In the genomic region with DNA sequence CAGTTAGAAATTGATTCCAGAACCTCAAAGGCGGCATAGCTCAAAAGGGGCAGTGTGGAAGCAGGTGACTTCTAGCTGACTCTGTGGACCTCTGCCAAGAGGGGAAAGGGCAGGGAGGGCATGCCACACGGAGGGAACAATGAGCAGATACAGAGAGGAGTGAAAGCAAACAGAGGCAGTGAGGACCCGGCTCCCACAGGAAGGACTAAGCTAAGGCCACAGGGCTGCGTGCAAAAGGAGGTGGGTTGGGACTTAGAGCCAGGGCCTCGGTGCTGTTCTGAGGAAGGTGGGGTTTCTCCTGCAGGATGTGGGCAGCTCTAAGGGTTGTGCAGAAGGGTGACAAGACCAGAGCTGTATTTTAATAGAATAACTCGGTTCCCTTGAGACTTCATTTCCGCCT, we compare ENCODE assay signal across 9 mouse cellular contexts. TPM values are rescaled to one million over a fixed set of nuclear protein-coding genes. Genes with fewer than 3 reads are reported as not detected.
DNase-seq lines count a peak whose midpoint lies in the region; ATAC-seq and TF ChIP-seq lines count a peak whose summit lies in the region.
"Had no signal": no experiment of that assay in that cellular context is flagged by ENCODE, and none has a peak within 500 bp of the region (broad histone marks: within the 10 kb centered on the region; RNA-seq: fewer than 3 reads in every experiment).

No protein-coding gene starts in this region.

- H3K9me3 ChIP-seq in lung, embryonic 16.5 days (ENCODE audit: control insufficient read depth, low read length): no peaks in the 10 kb centered on the region
- H3K9me3 ChIP-seq in limb, embryonic 10.5 days (replicated peaks): no peaks in the 10 kb centered on the region
- H3K9me3 ChIP-seq in stomach, embryonic 14.5 days (ENCODE audit: control insufficient read depth, low read depth, low read length): no peaks in the 10 kb centered on the region
- H3K9me3 ChIP-seq in forebrain, embryonic 16.5 days (ENCODE audit: control insufficient read depth, low read length): no peaks in the 10 kb centered on the region
- H3K9me3 ChIP-seq in forebrain, postnatal 0 days (ENCODE audit: low read length): no peaks in the 10 kb centered on the region
- H3K9me3 ChIP-seq: embryonic facial prominence, embryonic 13.5 days had no signal

- 0 out of 2 replicates have a peak overlapping the region, but pooled peaks have one; percentile 15 for H3K27ac ChIP-seq in lung, embryonic 16.5 days (ENCODE audit: low read length)
- 0 out of 2 replicates have a peak overlapping the region, but pooled peaks have one; percentile 46 for H3K27ac ChIP-seq in limb, embryonic 10.5 days
- H3K27ac ChIP-seq in stomach, embryonic 14.5 days (ENCODE audit: low read length): no peak overlapping the region
- no peak overlapping the region for H3K27ac ChIP-seq in forebrain, embryonic 16.5 days (ENCODE audit: low read length)
- no peak overlapping the region for H3K27ac ChIP-seq in forebrain, postnatal 0 days (ENCODE audit: low read depth, low read length)
- H3K27ac ChIP-seq: embryonic facial prominence, embryonic 13.5 days had no signal

- no peaks in the 10 kb centered on the region for H3K27me3 ChIP-seq in lung, embryonic 16.5 days (ENCODE audit: control insufficient read depth, insufficient read depth, low read depth, low read length)
- H3K27me3 ChIP-seq in limb, embryonic 10.5 days (ENCODE audit: low read depth, poor library complexity, severe bottlenecking): no peaks in the 10 kb centered on the region
- no peaks in the 10 kb centered on the region for H3K27me3 ChIP-seq in stomach, embryonic 14.5 days (ENCODE audit: control insufficient read depth, insufficient read depth, low read length)
- H3K27me3 ChIP-seq in forebrain, embryonic 16.5 days (replicated peaks; ENCODE audit: control insufficient read depth, insufficient read depth, low read length): no peaks in the 10 kb centered on the region
- no peaks in the 10 kb centered on the region for H3K27me3 ChIP-seq in forebrain, postnatal 0 days (ENCODE audit: insufficient read depth, low read length)
- H3K27me3 ChIP-seq: embryonic facial prominence, embryonic 13.5 days had no signal

- no peaks in the 10 kb centered on the region; the same call in 1 of the 2 replicates for H3K36me3 ChIP-seq in lung, embryonic 16.5 days (ENCODE audit: control insufficient read depth, insufficient read depth, low read length)
- H3K36me3 ChIP-seq in limb, embryonic 10.5 days: 0 out of 2 replicates have a peak, but pooled peaks cover under 1% of the 10 kb centered on the region
- H3K36me3 ChIP-seq in stomach, embryonic 14.5 days (ENCODE audit: control insufficient read depth, insufficient read depth, low read length): no peaks in the 10 kb centered on the region; the same call in 1 of the 2 replicates
- H3K36me3 ChIP-seq in forebrain, embryonic 16.5 days (ENCODE audit: control insufficient read depth, insufficient read depth): no peaks in the 10 kb centered on the region
- no peaks in the 10 kb centered on the region for H3K36me3 ChIP-seq in forebrain, postnatal 0 days (ENCODE audit: insufficient read depth)
- H3K36me3 ChIP-seq: embryonic facial prominence, embryonic 13.5 days had no signal

- TF ChIP-seq CTCF in forebrain, postnatal 0 days (IDR thresholded peaks at IDR 0.05; ENCODE audit: low read depth): no peak

- no peak overlapping the region for H3K4me2 ChIP-seq in lung, embryonic 16.5 days (ENCODE audit: low read depth, low read length)
- H3K4me2 ChIP-seq in stomach, embryonic 14.5 days (replicated peaks; ENCODE audit: low read depth, low read length): no peak overlapping the region
- H3K4me2 ChIP-seq in forebrain, embryonic 16.5 days (ENCODE audit: low read length): no peak overlapping the region
- no peak overlapping the region for H3K4me2 ChIP-seq in forebrain, postnatal 0 days (ENCODE audit: low read depth)
- H3K4me2 ChIP-seq: embryonic facial prominence, embryonic 13.5 days had no signal

- peaks cover 79% of the 10 kb centered on the region for H3K4me1 ChIP-seq in lung, embryonic 16.5 days (replicated peaks; ENCODE audit: control insufficient read depth, insufficient read depth, low read length)
- H3K4me1 ChIP-seq in limb, embryonic 10.5 days: peaks cover 39% of the 10 kb centered on the region
- H3K4me1 ChIP-seq in stomach, embryonic 14.5 days (ENCODE audit: control insufficient read depth, insufficient read depth, low read length): peaks cover 36% of the 10 kb centered on the region
- peaks cover 4% of the 10 kb centered on the region; the same call in 1 of the 2 replicates for H3K4me1 ChIP-seq in forebrain, embryonic 16.5 days (replicated peaks; ENCODE audit: control insufficient read depth, insufficient read depth, low read length)
- no peaks in the 10 kb centered on the region for H3K4me1 ChIP-seq in forebrain, postnatal 0 days (ENCODE audit: insufficient read depth)

- H3K4me3 ChIP-seq in lung, embryonic 16.5 days (ENCODE audit: low read length): no peak overlapping the region
- H3K4me3 ChIP-seq in limb, embryonic 10.5 days: no peak overlapping the region
- H3K4me3 ChIP-seq in stomach, embryonic 14.5 days (ENCODE audit: low read depth, low read length): no peak overlapping the region
- H3K4me3 ChIP-seq in forebrain, embryonic 16.5 days (replicated peaks; ENCODE audit: low read length): no peak overlapping the region
- no peak overlapping the region for H3K4me3 ChIP-seq in forebrain, postnatal 0 days (ENCODE audit: low read depth, low read length)
- H3K4me3 ChIP-seq: embryonic facial prominence, embryonic 13.5 days had no signal

- no peak overlapping the region for H3K9ac ChIP-seq in lung, embryonic 16.5 days (ENCODE audit: low read length)
- H3K9ac ChIP-seq in stomach, embryonic 14.5 days (replicated peaks; ENCODE audit: low read depth, low read length): no peak overlapping the region
- no peak overlapping the region for H3K9ac ChIP-seq in forebrain, embryonic 16.5 days (replicated peaks; ENCODE audit: low read depth, low read length)
- H3K9ac ChIP-seq in forebrain, postnatal 0 days: no peak overlapping the region
- H3K9ac ChIP-seq: embryonic facial prominence, embryonic 13.5 days had no signal

- WGBS in lung, embryonic 16.5 days: 38% methylated on average over 7 of the region's 7 CpGs
- WGBS in limb, embryonic 10.5 days: 62% methylated on average over 7 of the region's 7 CpGs
- WGBS in stomach, embryonic 14.5 days: 43% methylated on average over 7 of the region's 7 CpGs
- WGBS in forebrain, embryonic 16.5 days: 61% methylated on average over 7 of the region's 7 CpGs
- 56% methylated on average over 7 of the region's 7 CpGs for WGBS in forebrain, postnatal 0 days

- ATAC-seq in lung, embryonic 16.5 days (ENCODE audit: low read depth): peak; percentile 29; the same call in 1 of the 2 replicates
- peak; percentile 41 for ATAC-seq in granulocyte monocyte progenitor cell, adult 5-6 weeks (replicated peaks; ENCODE audit: poor library complexity, severe bottlenecking)
- ATAC-seq in stomach, embryonic 14.5 days (ENCODE audit: insufficient number of reproducible peaks, insufficient read depth, low FRiP score, low read depth): 0 out of 2 replicates have a peak, but pooled peaks have one; percentile 44
- no peak for ATAC-seq in forebrain, embryonic 16.5 days
- no peak for ATAC-seq in forebrain, postnatal 0 days

- no peak for DNase-seq in lung, postnatal 25 days (ENCODE audit: low spot score)
- no peak for DNase-seq in limb, embryonic 10.5 days (ENCODE audit: low spot score)
- DNase-seq in adipocyte (ENCODE audit: low spot score): no peak
- no peak for DNase-seq in forebrain, postnatal 0 days

RNA-seq across cellular contexts. Expression of gene Elmsan1, which starts 12.2 kb away (rescaled TPM):
- polyA plus RNA-seq in lung, embryonic 16.5 days (2015; fragmentation: Nextera tagmentation; extraction: Ambion mirVana): 11.1 and 12.1 TPM in 2 replicates
- 12.7 and 15.1 TPM in 2 replicates for total RNA-seq in granulocyte monocyte progenitor cell, adult 5-6 weeks (2014; fragmentation: Nextera tagmentation)
- total RNA-seq in granulocyte monocyte progenitor cell, adult 5-6 weeks (2017): 7.8 and 10.1 TPM in 2 replicates
- 9.2 and 10.7 TPM in 2 replicates for polyA plus RNA-seq in limb, embryonic 10.5 days (2016; fragmentation: Nextera tagmentation; extraction: Ambion mirVana)
- 10.2 and 10.6 TPM in 2 replicates for polyA plus RNA-seq in stomach, embryonic 14.5 days (2014; fragmentation: Nextera tagmentation; extraction: Ambion mirVana)
- 3.8 and 4.4 TPM in 2 replicates for polyA plus RNA-seq in forebrain, embryonic 16.5 days (2015; fragmentation: Nextera tagmentation; extraction: Ambion mirVana)
- total RNA-seq in forebrain, postnatal 0 days (2014; rRNA removed): 7.0 and 7.9 TPM in 2 replicates
- 2.2 and 2.5 TPM in 2 replicates for polyA plus RNA-seq in forebrain, postnatal 0 days (2015; fragmentation: Nextera tagmentation; extraction: Ambion mirVana)

RNA-seq across cellular contexts. Expression of gene Pnma1, which starts 58.2 kb away (rescaled TPM):
- 2.0 and 2.2 TPM in 2 replicates for polyA plus RNA-seq in lung, embryonic 16.5 days (2015; fragmentation: Nextera tagmentation; extraction: Ambion mirVana)
- total RNA-seq in granulocyte monocyte progenitor cell, adult 5-6 weeks (2014; fragmentation: Nextera tagmentation): 0.26 and 0.47 TPM in 2 replicates
- 0.17 TPM in 1 of 2 replicates, not detected in the other for total RNA-seq in granulocyte monocyte progenitor cell, adult 5-6 weeks (2017)
- polyA plus RNA-seq in limb, embryonic 10.5 days (2016; fragmentation: Nextera tagmentation; extraction: Ambion mirVana): 1.2 TPM in 2 replicates
- 0.45 and 0.90 TPM in 2 replicates for polyA plus RNA-seq in stomach, embryonic 14.5 days (2014; fragmentation: Nextera tagmentation; extraction: Ambion mirVana)
- 5.3 and 7.2 TPM in 2 replicates for polyA plus RNA-seq in forebrain, embryonic 16.5 days (2015; fragmentation: Nextera tagmentation; extraction: Ambion mirVana)
- total RNA-seq in forebrain, postnatal 0 days (2014; rRNA removed): 13.9 and 14.2 TPM in 2 replicates
- 9.3 and 12.0 TPM in 2 replicates for polyA plus RNA-seq in forebrain, postnatal 0 days (2015; fragmentation: Nextera tagmentation; extraction: Ambion mirVana)

Comparison
In these comparisons a context has a peak if more than half of its experiments do, and no peak if none do; other contexts are left out.
1. ATAC-seq: peak in lung, embryonic 16.5 days (single experiment), granulocyte monocyte progenitor cell, adult 5-6 weeks (single experiment) and stomach, embryonic 14.5 days (single experiment); none in forebrain, embryonic 16.5 days (single experiment) and forebrain, postnatal 0 days (single experiment).
2. H3K27ac ChIP-seq: peak in lung, embryonic 16.5 days (single experiment) and limb, embryonic 10.5 days (single experiment); none in stomach, embryonic 14.5 days (single experiment), forebrain, embryonic 16.5 days (single experiment) and forebrain, postnatal 0 days (single experiment).